Mouse (Mus musculus): ENCODE data around the gene Gm7168. TPM values are rescaled to one million over a fixed set of nuclear protein-coding genes. Genes with fewer than 3 reads are reported as not detected.
A peak's percentile ranks its signal among the peaks of the same experiment; 100 is the strongest.
"Not testable (repeated sequence)": the region's sequence is repeated elsewhere in the genome, so short reads cannot be mapped to it uniquely, and the experiment has no call there.

Gm7168 gene
- polyA plus RNA-seq, 1 experiment = not detected

GRCm38 (mm10) chr17:13940487-13940886, 7.7 kb upstream of the Gm7168 start:
- no peak overlapping the region for H3K4me3 ChIP-seq (ENCODE audit: insufficient read depth, low read depth, low read length)
- 97% methylated on average over 1 of the region's 1 CpGs for WGBS
- TF ChIP-seq CTCF (conservative IDR thresholded peaks at IDR 0.05; ENCODE audit: insufficient read depth, insufficient read length, low read depth, low read length) (0 out of 2 replicates have a peak, but pooled peaks have one; percentile 16), POLR2A (IDR thresholded peaks at IDR 0.05; ENCODE audit: low read depth, low read length) (no peak)
- DNase-seq = no peak
- no peak overlapping the region for H3K27ac ChIP-seq (ENCODE audit: insufficient read depth, low read depth, low read length)
- no peaks in the 10 kb centered on the region for H3K27me3 ChIP-seq (replicated peaks; ENCODE audit: control insufficient read depth, insufficient read depth, low read length)
- H3K36me3 ChIP-seq (ENCODE audit: control insufficient read depth, insufficient read depth, low read length) = no peaks in the 10 kb centered on the region
- no peaks in the 10 kb centered on the region for H3K4me1 ChIP-seq (ENCODE audit: control insufficient read depth, insufficient read depth, low read length)

GRCm38 (mm10) chr17:13951570-13951969, 3.4 kb downstream of the Gm7168 start:
- H3K4me3 ChIP-seq (ENCODE audit: insufficient read depth, low read depth, low read length); H3K27ac ChIP-seq (ENCODE audit: insufficient read depth, low read depth, low read length); H3K27me3 ChIP-seq (replicated peaks; ENCODE audit: control insufficient read depth, insufficient read depth, low read length); DNase-seq; H3K36me3 ChIP-seq (ENCODE audit: control insufficient read depth, insufficient read depth, low read length); H3K4me1 ChIP-seq (ENCODE audit: control insufficient read depth, insufficient read depth, low read length): not testable (repeated sequence)
- WGBS = 95% methylated on average over 1 of the region's 1 CpGs

GRCm38 (mm10) chr17:13958129-13958528, 10.0 kb downstream of the Gm7168 start:
- not testable (repeated sequence) for H3K4me1 ChIP-seq (ENCODE audit: control insufficient read depth, insufficient read depth, low read length); H3K27ac ChIP-seq (ENCODE audit: insufficient read depth, low read depth, low read length); DNase-seq; H3K27me3 ChIP-seq (replicated peaks; ENCODE audit: control insufficient read depth, insufficient read depth, low read length); H3K36me3 ChIP-seq (ENCODE audit: control insufficient read depth, insufficient read depth, low read length); H3K4me3 ChIP-seq (ENCODE audit: insufficient read depth, low read depth, low read length)
- WGBS = 23% methylated on average over 1 of the region's 2 CpGs

- not testable (repeated sequence) for H3K36me3 ChIP-seq (ENCODE audit: control insufficient read depth, insufficient read depth, low read length)
Observed at GRCm38 (mm10) chr17:13962245-13962644, 14.1 kb downstream of the Gm7168 start.

GRCm38 (mm10) chr17:13965048-13965447, 16.9 kb downstream of the Gm7168 start:
- not testable (repeated sequence) for H3K36me3 ChIP-seq (ENCODE audit: control insufficient read depth, insufficient read depth, low read length); H3K27me3 ChIP-seq (replicated peaks; ENCODE audit: control insufficient read depth, insufficient read depth, low read length); H3K4me1 ChIP-seq (ENCODE audit: control insufficient read depth, insufficient read depth, low read length); DNase-seq; H3K27ac ChIP-seq (ENCODE audit: insufficient read depth, low read depth, low read length); H3K4me3 ChIP-seq (ENCODE audit: insufficient read depth, low read depth, low read length)
- 59% methylated on average over 1 of the region's 2 CpGs for WGBS

More at GRCm38 (mm10) chr17:13962245-13962644, 14.1 kb downstream of the Gm7168 start:
- not testable (repeated sequence) for DNase-seq; H3K27me3 ChIP-seq (replicated peaks; ENCODE audit: control insufficient read depth, insufficient read depth, low read length); H3K27ac ChIP-seq (ENCODE audit: insufficient read depth, low read depth, low read length); H3K4me3 ChIP-seq (ENCODE audit: insufficient read depth, low read depth, low read length); H3K4me1 ChIP-seq (ENCODE audit: control insufficient read depth, insufficient read depth, low read length)
- WGBS = 90% methylated on average over 3 of the region's 3 CpGs

GRCm38 (mm10) chr17:13969917-13970316, 21.7 kb downstream of the Gm7168 start:
- DNase-seq; H3K27ac ChIP-seq (ENCODE audit: insufficient read depth, low read depth, low read length); H3K27me3 ChIP-seq (replicated peaks; ENCODE audit: control insufficient read depth, insufficient read depth, low read length); H3K36me3 ChIP-seq (ENCODE audit: control insufficient read depth, insufficient read depth, low read length); H3K4me3 ChIP-seq (ENCODE audit: insufficient read depth, low read depth, low read length); H3K4me1 ChIP-seq (ENCODE audit: control insufficient read depth, insufficient read depth, low read length): not testable (repeated sequence)
- 72% methylated on average over 1 of the region's 2 CpGs for WGBS

GRCm38 (mm10) chr17:13970796-13971195, 22.6 kb downstream of the Gm7168 start:
- 29% methylated on average over 4 of the region's 5 CpGs for WGBS
- DNase-seq = peak; percentile 8
- H3K27ac ChIP-seq (ENCODE audit: insufficient read depth, low read depth, low read length) = 0 out of 2 replicates have a peak overlapping the region, but pooled peaks have one; percentile 11
- not testable (repeated sequence) for H3K27me3 ChIP-seq (replicated peaks; ENCODE audit: control insufficient read depth, insufficient read depth, low read length); H3K4me3 ChIP-seq (ENCODE audit: insufficient read depth, low read depth, low read length); H3K4me1 ChIP-seq (ENCODE audit: control insufficient read depth, insufficient read depth, low read length); H3K36me3 ChIP-seq (ENCODE audit: control insufficient read depth, insufficient read depth, low read length)

GRCm38 (mm10) chr17:13987690-13988089, 39.5 kb downstream of the Gm7168 start:
- Histone ChIP-seq H3K27ac (ENCODE audit: insufficient read depth, low read depth, low read length) (no peak overlapping the region), H3K4me1 (ENCODE audit: control insufficient read depth, insufficient read depth, low read length) (no peaks in the 10 kb centered on the region), H3K4me3 (ENCODE audit: insufficient read depth, low read depth, low read length) (no peak overlapping the region), H3K36me3 (ENCODE audit: control insufficient read depth, insufficient read depth, low read length) (no peaks in the 10 kb centered on the region), H3K27me3 (replicated peaks; ENCODE audit: control insufficient read depth, insufficient read depth, low read length) (no peaks in the 10 kb centered on the region)
- WGBS = 82% methylated on average over 1 of the region's 1 CpGs
- DNase-seq = no peak
- no peak for TF ChIP-seq POLR2A (IDR thresholded peaks at IDR 0.05; ENCODE audit: low read depth, low read length)
- TF ChIP-seq CTCF (conservative IDR thresholded peaks at IDR 0.05; ENCODE audit: insufficient read depth, insufficient read length, low read depth, low read length) = no peak

GRCm38 (mm10) chr17:13993425-13993824, 45.3 kb downstream of the Gm7168 start:
- DNase-seq; H3K27ac ChIP-seq (ENCODE audit: insufficient read depth, low read depth, low read length); H3K4me3 ChIP-seq (ENCODE audit: insufficient read depth, low read depth, low read length); H3K27me3 ChIP-seq (replicated peaks; ENCODE audit: control insufficient read depth, insufficient read depth, low read length); H3K36me3 ChIP-seq (ENCODE audit: control insufficient read depth, insufficient read depth, low read length); H3K4me1 ChIP-seq (ENCODE audit: control insufficient read depth, insufficient read depth, low read length): not testable (repeated sequence)
- 39% methylated on average over 2 of the region's 2 CpGs for WGBS

Other genes with a start within 250 kb of the Gm7168 start
- 35.1 and 42.3 TPM in 2 replicates for gene Afdn, start 187.8 kb upstream of the Gm7168 start, polyA plus RNA-seq (2012; rRNA removed)
- gene Tcte2, start 186.5 kb upstream of the Gm7168 start, polyA plus RNA-seq (2012; rRNA removed) = 4.3 and 5.1 TPM in 2 replicates
- not detected in 2 replicates for gene Gm7356, start 55.3 kb downstream of the Gm7168 start, polyA plus RNA-seq (2012; rRNA removed)
- not detected in 2 replicates for gene Gm7358, start 111.2 kb downstream of the Gm7168 start, polyA plus RNA-seq (2012; rRNA removed)